Mouse (Mus musculus) MEL (cell line): ENCODE data around the gene Myh1. TPM values are rescaled to one million over a fixed set of nuclear protein-coding genes. Genes with fewer than 3 reads are reported as not detected.

Experiments used
- DNase-seq: peaks from one replicate; pipeline ENCODE4 v3.0.0; 2011; ENCODE audit warnings: low read depth, low spot score
- H3K27ac ChIP-seq: 2 replicates; pipeline ENCODE4 v1.5.1; 2012; ENCODE audit warnings: low read depth, mild to moderate bottlenecking, control low read depth, low read length, moderate library complexity; ENCODE audit not compliant: control insufficient read depth
- H3K27me3 ChIP-seq, 2 experiments: fragments of 150-350 bp in 1 of 2; sonication (generic) in 1 of 2; 2 replicates each; pipeline ENCODE4 v1.6.1; 2012; ENCODE audit warnings: low read length in 2 of 2, mild to moderate bottlenecking in 2 of 2, improper control_type of control experiment in 1 of 2, moderate library complexity in 1 of 2; ENCODE audit not compliant: insufficient read depth in 2 of 2, control insufficient read depth in 1 of 2
- H3K36me3 ChIP-seq, 2 experiments: 2 replicates each; pipeline ENCODE4 v1.6.1; 2012 to 2014; ENCODE audit warnings: low read length in 2 of 2, improper control_type of control experiment in 1 of 2, inconsistent platforms in 1 of 2, mild to moderate bottlenecking in 1 of 2; ENCODE audit not compliant: insufficient read depth in 2 of 2, control insufficient read depth in 1 of 2
- H3K4me1 ChIP-seq, 2 experiments: fragments of 150-350 bp in 1 of 2; sonication (generic) in 1 of 2; 2 replicates each; pipeline ENCODE4 v1.6.1; 2012; ENCODE audit warnings: low read length in 2 of 2, improper control_type of control experiment in 1 of 2, mild to moderate bottlenecking in 1 of 2; ENCODE audit not compliant: insufficient read depth in 2 of 2, control insufficient read depth in 1 of 2
- H3K4me3 ChIP-seq, 2 experiments: fragments of 150-350 bp in 1 of 2; sonication (generic) in 1 of 2; 2 replicates each; pipeline ENCODE4 v1.5.1; 2012; ENCODE audit warnings: low read depth in 2 of 2, low read length in 2 of 2, mild to moderate bottlenecking in 2 of 2, moderate library complexity in 2 of 2, control low read depth in 1 of 2, improper control_type of control experiment in 1 of 2; ENCODE audit not compliant: control insufficient read depth in 1 of 2, insufficient read depth in 1 of 2
- H3K79me2 ChIP-seq: 2 replicates; pipeline ENCODE4 v1.6.1; 2012; ENCODE audit warnings: mild to moderate bottlenecking, low read length, moderate library complexity; ENCODE audit not compliant: control insufficient read depth, poor library complexity, insufficient read depth
- H3K9ac ChIP-seq: 2 replicates; pipeline ENCODE4 v1.6.1; 2012; ENCODE audit warnings: low read depth, mild to moderate bottlenecking, control low read depth, low read length, moderate library complexity; ENCODE audit not compliant: control insufficient read depth, poor library complexity, severe bottlenecking
- H3K9me3 ChIP-seq: fragments of 150-350 bp; sonication (generic); replicated peaks from 2 replicates; pipeline ENCODE4 v1.6.1; 2012; ENCODE audit warnings: mild to moderate bottlenecking, low read length, improper control_type of control experiment, moderate library complexity; ENCODE audit not compliant: insufficient read depth
- BHLHE40 ChIP-seq: IDR thresholded peaks from 2 replicates; pipeline ENCODE4 v1.6.1; 2012; ENCODE audit warnings: low read depth, mild to moderate bottlenecking, inconsistent platforms, low read length, improper control_type of control experiment, borderline replicate concordance
- CHD2 ChIP-seq: IDR thresholded peaks from 2 replicates; pipeline ENCODE4 v1.6.1; 2011; ENCODE audit warnings: low read length, improper control_type of control experiment
- CTCF ChIP-seq, 3 experiments: IDR thresholded peaks in 2 of 3; conservative IDR thresholded peaks in 1 of 3; 2 replicates each; pipeline ENCODE4 v1.5.1; 2011 to 2012; ENCODE audit warnings: low read length in 3 of 3, low read depth in 2 of 3, mild to moderate bottlenecking in 2 of 3, improper control_type of control experiment in 1 of 3, inconsistent platforms in 1 of 3, mixed read lengths in 1 of 3, moderate library complexity in 1 of 3; ENCODE audit not compliant: control insufficient read depth in 1 of 3, insufficient read depth in 1 of 3, poor library complexity in 1 of 3, severe bottlenecking in 1 of 3
- E2F4 ChIP-seq: IDR thresholded peaks from 2 replicates; pipeline ENCODE4 v1.6.1; 2011; ENCODE audit warnings: low read depth, low read length, improper control_type of control experiment, borderline replicate concordance
- ELF1 ChIP-seq: IDR thresholded peaks from 2 replicates; pipeline ENCODE4 v1.6.1; 2014; ENCODE audit warnings: low read depth, mild to moderate bottlenecking, inconsistent platforms, low read length, improper control_type of control experiment, moderate library complexity
- ETS1 ChIP-seq: IDR thresholded peaks from 2 replicates; pipeline ENCODE4 v1.6.1; 2012; ENCODE audit warnings: low read depth, mild to moderate bottlenecking, inconsistent platforms, low read length, improper control_type of control experiment, moderate library complexity
- GABPA ChIP-seq: IDR thresholded peaks from 2 replicates; pipeline ENCODE4 v1.6.1; 2012; ENCODE audit warnings: low read depth, mild to moderate bottlenecking, inconsistent platforms, low read length, improper control_type of control experiment, moderate library complexity
- KAT2A ChIP-seq: conservative IDR thresholded peaks from 2 replicates; pipeline ENCODE4 v1.6.1; 2012; ENCODE audit warnings: low read depth, low read length, improper control_type of control experiment, inconsistent platforms
- MAFK ChIP-seq: IDR thresholded peaks from 2 replicates; pipeline ENCODE4 v1.6.1; 2011; ENCODE audit warnings: low read depth, mild to moderate bottlenecking, low read length, improper control_type of control experiment, borderline replicate concordance
- MEF2A ChIP-seq: IDR thresholded peaks from 2 replicates; pipeline ENCODE4 v1.6.1; 2014; ENCODE audit warnings: low read depth, mild to moderate bottlenecking, inconsistent platforms, low read length, improper control_type of control experiment; ENCODE audit not compliant: poor library complexity, insufficient replicate concordance, severe bottlenecking; ENCODE audit errors: extremely low read depth
- MYC ChIP-seq: IDR thresholded peaks from 2 replicates; pipeline ENCODE4 v1.6.1; 2011; ENCODE audit warnings: low read depth, mild to moderate bottlenecking, low read length, improper control_type of control experiment, moderate library complexity
- NELFE ChIP-seq: IDR thresholded peaks from 2 replicates; pipeline ENCODE4 v1.6.1; 2011; ENCODE audit warnings: low read depth, low read length, improper control_type of control experiment
- POLR2A ChIP-seq, 2 experiments: IDR thresholded peaks; 2 replicates each; pipeline ENCODE4 v1.6.1; 2011 to 2012; ENCODE audit warnings: low read length in 2 of 2, mild to moderate bottlenecking in 2 of 2, control low read depth in 1 of 2, improper control_type of control experiment in 1 of 2, low read depth in 1 of 2, moderate library complexity in 1 of 2; ENCODE audit not compliant: control insufficient read depth in 1 of 2, insufficient read depth in 1 of 2, poor library complexity in 1 of 2
- POLR2AphosphoS2 ChIP-seq: IDR thresholded peaks from 2 replicates; pipeline ENCODE4 v1.6.1; 2011; ENCODE audit warnings: low read length, improper control_type of control experiment
- POLR2AphosphoS5 ChIP-seq: IDR thresholded peaks from 2 replicates; pipeline ENCODE4 v1.6.1; 2012; ENCODE audit warnings: low read depth, borderline replicate concordance, mild to moderate bottlenecking, inconsistent platforms, low read length, moderate library complexity, mixed read lengths
- RAD21 ChIP-seq: IDR thresholded peaks from 2 replicates; pipeline ENCODE4 v1.6.1; 2011; ENCODE audit warnings: mild to moderate bottlenecking, low read depth, low read length, improper control_type of control experiment
- RCOR1 ChIP-seq: IDR thresholded peaks from 2 replicates; pipeline ENCODE4 v1.6.1; 2012; ENCODE audit warnings: low read depth, mild to moderate bottlenecking, inconsistent platforms, low read length, improper control_type of control experiment
- SIN3A ChIP-seq: IDR thresholded peaks from 2 replicates; pipeline ENCODE4 v1.6.1; 2012; ENCODE audit warnings: low read length, improper control_type of control experiment, inconsistent platforms
- TCF12 ChIP-seq: IDR thresholded peaks from 2 replicates; pipeline ENCODE4 v1.6.1; 2014; ENCODE audit warnings: low read depth, mild to moderate bottlenecking, inconsistent platforms, low read length, improper control_type of control experiment, moderate library complexity
- UBTF ChIP-seq: IDR thresholded peaks from 2 replicates; pipeline ENCODE4 v1.6.1; 2012; ENCODE audit warnings: low read depth, mild to moderate bottlenecking, inconsistent platforms, low read length, improper control_type of control experiment, moderate library complexity, borderline replicate concordance; ENCODE audit not compliant: insufficient read depth
- USF2 ChIP-seq, 2 experiments: IDR thresholded peaks; 2 replicates each; pipeline ENCODE4 v1.6.1; 2011 to 2012; ENCODE audit warnings: improper control_type of control experiment in 2 of 2, low read length in 2 of 2, borderline replicate concordance in 1 of 2, inconsistent platforms in 1 of 2, low read depth in 1 of 2, mild to moderate bottlenecking in 1 of 2; ENCODE audit not compliant: insufficient read depth in 1 of 2
- ZC3H11A ChIP-seq: IDR thresholded peaks from 2 replicates; pipeline ENCODE4 v1.6.1; 2012; ENCODE audit warnings: low read depth, mild to moderate bottlenecking, inconsistent platforms, low read length, improper control_type of control experiment
- ZKSCAN1 ChIP-seq: IDR thresholded peaks from 2 replicates; pipeline ENCODE4 v1.6.1; 2012; ENCODE audit warnings: low read depth, mild to moderate bottlenecking, inconsistent platforms, low read length, improper control_type of control experiment, moderate library complexity
- ZNF384 ChIP-seq: IDR thresholded peaks from 2 replicates; pipeline ENCODE4 v1.6.1; 2012; ENCODE audit warnings: low read depth, mild to moderate bottlenecking, inconsistent platforms, low read length, improper control_type of control experiment
- polyA plus RNA-seq, 2 experiments: library from polyadenylated mRNA; stranded (reverse) in 1 of 2; unstranded in 1 of 2; fragments of >175 nt in 1 of 2; fragments of >200 nt in 1 of 2; gene quantifications; 2 replicates each; pipeline versions ENCODE4 v1.2.1 to v1.2.4; 2012; ENCODE audit warnings: low replicate concordance in 2 of 2, low read depth in 1 of 2; ENCODE audit not compliant: insufficient read length in 2 of 2, insufficient read depth in 1 of 2, missing spikeins in 1 of 2
- total RNA-seq: library from RNA; depleted of rRNA; stranded (reverse); fragments of 300-350 nt; gene quantifications from 2 replicates; pipeline ENCODE4 v1.2.3, GENCODE M21; 2012

Myh1 gene
- total and polyA plus RNA-seq, 3 experiments = not detected

DNA sequence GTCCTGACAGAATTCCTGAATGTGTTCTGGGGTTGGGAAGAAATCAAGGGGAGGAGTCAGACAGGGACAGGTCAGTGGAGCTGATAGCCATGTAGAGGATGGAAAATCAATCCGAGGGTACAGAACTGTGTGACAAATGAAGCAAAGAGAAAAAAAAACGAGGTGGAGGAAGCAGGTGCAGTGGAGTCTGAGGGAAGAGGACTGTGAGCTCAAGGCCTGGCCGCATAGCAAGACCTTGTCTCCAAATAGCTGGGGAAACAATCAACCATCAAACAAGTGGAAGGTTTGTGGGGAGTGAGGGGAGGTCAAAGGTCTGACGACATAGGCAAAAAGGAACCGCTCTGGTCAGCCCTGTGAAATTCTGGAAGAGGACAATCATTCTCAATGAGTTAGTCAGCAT, 35.0 kb upstream of the Myh1 start:
- H3K4me1 ChIP-seq = no peaks in the 10 kb centered on the region
- H3K36me3 ChIP-seq = no peaks in the 10 kb centered on the region
- no peak overlapping the region for H3K27ac ChIP-seq
- H3K4me3 ChIP-seq = no peak overlapping the region
- no peak for TF ChIP-seq E2F4
- TF ChIP-seq ZKSCAN1 = no peak
- no peak for TF ChIP-seq POLR2AphosphoS5
- TF ChIP-seq ELF1 = no peak
- no peak for TF ChIP-seq MAFK
- TF ChIP-seq CTCF (IDR thresholded peaks at IDR 0.05 in 2 of 3, conservative IDR thresholded peaks at IDR 0.05 in 1 of 3; ENCODE audit: control insufficient read depth in 1 of 3, insufficient read depth in 1 of 3, low read depth in 2 of 3, low read length in 3 of 3, poor library complexity in 1 of 3, severe bottlenecking in 1 of 3) = no peak
- TF ChIP-seq UBTF = no peak
- no peak for TF ChIP-seq NELFE
- no peak for TF ChIP-seq GABPA
- TF ChIP-seq, all 39 proteins: peak for 0
- H3K9ac ChIP-seq = no peak overlapping the region
- H3K27me3 ChIP-seq = no peaks in the 10 kb centered on the region; a peak in 1 of 4 replicates
- no peak for DNase-seq
- no peaks in the 10 kb centered on the region for H3K9me3 ChIP-seq
- H3K79me2 ChIP-seq = no peaks in the 10 kb centered on the region

DNA sequence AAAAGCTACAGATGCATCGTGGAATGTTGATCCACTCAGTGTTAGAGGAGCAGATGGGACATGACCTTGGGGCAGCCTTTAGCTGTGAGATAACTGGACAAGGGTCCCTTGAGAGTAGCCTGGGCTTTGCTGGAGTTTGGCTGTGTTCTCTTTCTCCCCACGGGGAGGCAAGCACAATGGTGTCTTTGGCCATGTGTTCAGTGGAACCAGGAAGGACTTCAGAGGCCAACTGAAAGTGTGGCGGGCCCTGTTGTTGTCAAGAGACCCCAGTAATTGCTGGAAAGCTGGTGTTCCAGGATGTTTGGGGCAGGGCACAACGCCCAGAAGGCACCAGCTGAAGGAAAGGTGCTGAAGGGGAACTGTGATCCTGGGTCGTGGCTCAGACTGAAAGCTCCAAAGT, 30.6 kb upstream of the Myh1 start:
- H3K4me3 ChIP-seq = no peak overlapping the region
- no peak for TF ChIP-seq ZNF384
- TF ChIP-seq ELF1 = no peak
- TF ChIP-seq MEF2A = no peak
- no peak for TF ChIP-seq POLR2AphosphoS5
- no peak for TF ChIP-seq ZC3H11A
- TF ChIP-seq RCOR1 = no peak
- TF ChIP-seq USF2 (IDR thresholded peaks at IDR 0.05; ENCODE audit: borderline replicate concordance in 1 of 2, insufficient read depth in 1 of 2, low read depth in 1 of 2, low read length in 2 of 2) = no peak
- no peak for TF ChIP-seq RAD21
- TF ChIP-seq POLR2A (IDR thresholded peaks at IDR 0.05; ENCODE audit: control insufficient read depth in 1 of 2, insufficient read depth in 1 of 2, low read depth in 1 of 2, low read length in 2 of 2, poor library complexity in 1 of 2) = no peak
- no peak for TF ChIP-seq GABPA
- TF ChIP-seq ZKSCAN1 = no peak
- TF ChIP-seq TCF12 = no peak
- no peak for TF ChIP-seq CHD2
- no peak for TF ChIP-seq SIN3A
- TF ChIP-seq KAT2A = no peak
- TF ChIP-seq POLR2AphosphoS2 = no peak
- TF ChIP-seq MYC = no peak
- no peak for TF ChIP-seq ETS1
- no peak for TF ChIP-seq BHLHE40
- DNase-seq = no peak
- H3K9me3 ChIP-seq = no peaks in the 10 kb centered on the region
- no peak overlapping the region for H3K27ac ChIP-seq
- no peak overlapping the region for H3K9ac ChIP-seq
- H3K27me3 ChIP-seq = no peaks in the 10 kb centered on the region; a peak in 1 of 4 replicates
- H3K36me3 ChIP-seq = no peaks in the 10 kb centered on the region
- H3K4me1 ChIP-seq = no peaks in the 10 kb centered on the region
- H3K79me2 ChIP-seq = no peaks in the 10 kb centered on the region
